Mouse (Mus musculus) limb, embryonic 11.5 days (tissue): ENCODE data around the gene Uts2r. TPM values are rescaled to one million over a fixed set of nuclear protein-coding genes. Genes with fewer than 3 reads are reported as not detected.
A peak's percentile ranks its signal among the peaks of the same experiment; 100 is the strongest.

Source experiments
- ATAC-seq: fragments of 200-750 bp; cut with Nextera tagmentation; 2 replicates; pipeline ENCODE4 v1.8.0; 2017; ENCODE audit warnings: low read depth; ENCODE audit not compliant: insufficient number of reproducible peaks, low FRiP score, low TSS enrichment
- DNase-seq: peaks from one replicate; pipeline ENCODE4 v3.0.0-alpha.2; 2015; ENCODE audit warnings: low spot score
- H3K27ac ChIP-seq: fragments of 300-500 bp; sonication (generic); replicated peaks from 2 replicates; pipeline ENCODE4 v1.5.1; 2014; ENCODE audit warnings: low read depth, mild to moderate bottlenecking, low read length
- H3K27me3 ChIP-seq: fragments of 300-500 bp; sonication (generic); 2 replicates; pipeline ENCODE4 v1.6.1; 2014; ENCODE audit warnings: mild to moderate bottlenecking, low read length, mixed read lengths; ENCODE audit not compliant: control insufficient read depth, insufficient read depth
- H3K36me3 ChIP-seq: fragments of 300-500 bp; sonication (generic); 2 replicates; pipeline ENCODE4 v1.6.1; 2014; ENCODE audit warnings: mild to moderate bottlenecking, low read length, moderate library complexity, mixed read lengths; ENCODE audit not compliant: control insufficient read depth, insufficient read depth
- H3K4me1 ChIP-seq: fragments of 300-500 bp; sonication (generic); 2 replicates; pipeline ENCODE4 v1.6.1; 2014; ENCODE audit warnings: low read length, mixed read lengths; ENCODE audit not compliant: control insufficient read depth, insufficient read depth
- H3K4me2 ChIP-seq: fragments of 300-500 bp; sonication (generic); 2 replicates; pipeline ENCODE4 v1.6.1; 2014; ENCODE audit warnings: low read depth, mild to moderate bottlenecking, moderate library complexity; ENCODE audit not compliant: severe bottlenecking
- H3K4me3 ChIP-seq: fragments of 300-500 bp; sonication (generic); 2 replicates; pipeline ENCODE4 v1.5.1; 2014; ENCODE audit warnings: low read depth, low read length
- H3K9ac ChIP-seq: fragments of 300-500 bp; sonication (generic); 2 replicates; pipeline ENCODE4 v1.6.1; 2014; ENCODE audit warnings: mild to moderate bottlenecking, low read length
- H3K9me3 ChIP-seq: fragments of 300-500 bp; sonication (generic); 2 replicates; pipeline ENCODE4 v1.6.1; 2016; ENCODE audit warnings: low read length; ENCODE audit not compliant: control insufficient read depth
- WGBS: fragments of 180-500 bp; shearing (Covaris S2); extraction: QIAGEN DNeasy Blood & Tissue Kit; methylation state at CpG from one replicate; pipeline ENCODE4 v1.1.7; 2014; 5-methylcytosine and 5-hydroxymethylcytosine counted together
- polyA plus RNA-seq: library from polyadenylated mRNA; unstranded; fragments of >200 nt; fragmentation: Nextera tagmentation; extraction: Ambion mirVana; gene quantifications from 2 replicates; pipeline ENCODE4 v1.2.1, GENCODE M21; 2014

The Uts2r gene
- polyA plus RNA-seq, 1 experiment from 2014 or later: not detected

DNA sequence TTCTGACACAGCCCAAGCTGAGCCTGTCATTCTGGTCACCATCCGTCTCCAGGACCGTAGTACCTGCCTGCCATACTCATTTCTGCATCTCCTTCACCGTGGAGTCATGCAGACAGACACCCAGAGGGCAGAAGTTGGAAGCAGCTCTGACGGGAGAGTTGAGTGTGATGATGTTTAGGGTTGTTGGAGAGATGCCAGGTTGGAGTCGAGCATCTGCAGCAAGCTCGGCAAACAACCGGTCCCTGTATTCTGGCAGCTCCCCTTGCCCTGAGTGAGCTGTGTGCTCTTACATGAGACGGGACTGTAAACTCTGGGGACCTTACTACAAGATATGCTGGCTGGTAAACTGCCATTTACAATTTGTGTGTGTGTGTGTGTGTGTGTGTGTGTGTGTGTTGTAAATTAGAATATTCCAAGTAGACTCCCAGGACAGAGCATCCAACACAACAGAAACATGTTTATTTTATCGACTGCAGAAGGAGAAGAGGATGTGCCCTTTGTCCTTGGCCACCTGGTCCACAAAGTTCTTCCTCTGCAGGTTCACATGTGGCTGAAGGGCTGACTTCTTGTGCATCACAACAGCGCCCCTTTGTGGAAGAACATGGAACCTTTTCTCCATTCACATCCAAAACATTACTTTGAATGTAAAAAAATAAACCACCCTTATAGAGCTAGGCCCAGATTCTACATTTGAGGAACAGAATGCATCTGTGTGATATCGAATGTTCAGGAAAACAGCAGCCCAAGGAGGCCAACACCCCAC is 41.5 kb downstream of the Uts2r start:
- 71% methylated on average over 11 of the region's 11 CpGs for WGBS
- H3K4me1 ChIP-seq: peaks cover 6% of the 10 kb centered on the region; the same call in 1 of the 2 replicates
- H3K27ac ChIP-seq: no peak overlapping the region
- H3K4me3 ChIP-seq: no peak overlapping the region
- no peaks in the 10 kb centered on the region for H3K36me3 ChIP-seq
- H3K9me3 ChIP-seq: no peaks in the 10 kb centered on the region
- H3K27me3 ChIP-seq: no peaks in the 10 kb centered on the region
- ATAC-seq (no peak), DNase-seq (peak; percentile 32)
- H3K9ac ChIP-seq: no peak overlapping the region
- no peak overlapping the region for H3K4me2 ChIP-seq

DNA sequence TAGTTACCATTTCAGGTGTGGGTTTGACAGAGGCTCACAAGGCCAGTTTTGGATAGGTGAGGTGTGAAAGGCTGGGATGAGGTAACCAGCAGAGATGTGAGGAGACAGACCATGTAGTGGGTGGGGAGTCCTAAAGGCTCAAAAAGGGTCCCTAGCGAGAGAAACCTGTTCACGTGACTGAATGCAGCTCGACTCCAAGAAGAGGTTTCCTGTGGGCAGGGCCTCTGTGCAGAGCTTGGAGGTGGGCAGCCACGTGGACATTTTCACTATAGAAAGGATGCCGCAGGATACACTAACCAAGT is 43.7 kb downstream of the Uts2r start:
- 2% methylated on average over 5 of the region's 5 CpGs for WGBS
- Histone ChIP-seq H3K9me3 (no peaks in the 10 kb centered on the region), H3K4me1 (peaks cover 6% of the 10 kb centered on the region; the same call in 1 of the 2 replicates), H3K27me3 (no peaks in the 10 kb centered on the region), H3K9ac (no peak overlapping the region), H3K27ac (no peak overlapping the region), H3K36me3 (no peaks in the 10 kb centered on the region), H3K4me2 (peak overlapping the region; percentile 48), H3K4me3 (peak overlapping the region; percentile 69)
- ATAC-seq: no peak
- DNase-seq: no peak

DNA sequence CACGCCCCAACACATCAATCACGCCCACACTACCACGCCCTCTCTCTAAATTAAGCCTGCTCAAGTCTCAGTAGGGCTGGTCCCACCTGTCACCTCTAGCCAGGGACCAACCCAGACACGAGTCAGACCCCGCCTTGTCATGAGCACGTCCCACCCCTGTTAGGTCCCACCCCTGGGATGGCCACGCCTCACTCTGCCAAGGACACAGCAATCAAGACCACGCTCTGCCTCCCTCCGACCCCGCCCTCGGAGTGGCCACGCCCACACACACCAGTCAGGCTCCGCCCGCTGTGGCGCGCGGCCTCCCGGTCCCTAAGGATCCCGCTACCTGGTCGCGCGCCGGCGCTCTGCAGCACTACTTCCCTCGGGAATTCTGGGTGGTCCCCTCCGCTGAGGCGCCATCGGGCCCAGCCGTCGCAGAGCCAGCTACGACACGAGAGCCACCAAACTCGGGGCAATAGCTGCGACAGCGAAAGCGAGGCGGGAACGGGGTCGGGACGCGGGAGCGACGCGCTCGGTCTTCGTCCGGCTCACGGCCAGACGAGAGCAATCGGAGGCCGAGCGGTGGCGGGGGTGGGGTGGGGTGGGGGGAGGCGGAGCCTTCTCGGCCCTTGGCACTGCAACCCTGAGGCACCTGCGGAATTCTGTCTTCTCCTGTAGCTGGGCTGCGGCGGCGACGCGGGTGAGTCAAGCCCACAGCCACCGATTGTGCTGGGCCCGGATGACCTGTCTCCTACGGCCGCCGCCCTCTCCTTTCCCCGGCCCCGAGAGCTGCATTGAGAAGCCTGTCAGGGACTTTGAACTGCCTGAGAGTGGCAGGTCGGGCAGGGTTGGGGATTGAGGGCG is 44.3 kb downstream of the Uts2r start, which contains the start of the genes Hexdc and Ogfod3:
TSS of gene Hexdc (plus strand) at position 273 of the 846 bp plus-strand sequence.
TSS of gene Ogfod3 (minus strand) at position 551 of the 846 bp plus-strand sequence.
- Histone ChIP-seq H3K9me3 (no peaks in the 10 kb centered on the region), H3K4me1 (peaks cover 6% of the 10 kb centered on the region; the same call in 1 of the 2 replicates), H3K4me3 (peak within 1 kb of the TSS; percentile 69), H3K27ac (no peak within 1 kb of the TSS), H3K27me3 (no peaks in the 10 kb centered on the region), H3K36me3 (no peaks in the 10 kb centered on the region), H3K9ac (peak within 1 kb of the TSS; percentile 72), H3K4me2 (peak within 1 kb of the TSS; percentile 76)
- DNase-seq (peak; percentile 99), ATAC-seq (peak; percentile 99)
- WGBS: under 1% methylated on average over 70 of the region's 70 CpGs

Other genes starting within 250 kb of the Uts2r start
- 5.0 and 5.1 TPM in 2 replicates for gene Ccdc57, start 227.4 kb upstream of the Uts2r start, polyA plus RNA-seq
- gene Slc16a3, start 211.8 kb upstream of the Uts2r start, polyA plus RNA-seq: 48.2 and 58.1 TPM in 2 replicates
- 67.1 and 84.5 TPM in 2 replicates for gene Csnk1d, start 168.9 kb upstream of the Uts2r start, polyA plus RNA-seq
- 0.47 TPM in 1 of 2 replicates, not detected in the other for gene Cd7, start 120.9 kb upstream of the Uts2r start, polyA plus RNA-seq
- gene Sectm1b, start 96.7 kb upstream of the Uts2r start, polyA plus RNA-seq: not detected in 2 replicates
- not detected in 2 replicates for gene Sectm1a, start 79.1 kb upstream of the Uts2r start, polyA plus RNA-seq
- not detected in 2 replicates for gene Tex19.2, start 41.6 kb upstream of the Uts2r start, polyA plus RNA-seq
- 0.21 TPM in 1 of 2 replicates, not detected in the other for gene Tex19.1, start 14.1 kb upstream of the Uts2r start, polyA plus RNA-seq
- gene Hexdc, start 44.2 kb downstream of the Uts2r start, polyA plus RNA-seq: 6.5 and 6.6 TPM in 2 replicates
- 13.4 and 15.3 TPM in 2 replicates for gene Ogfod3, start 44.4 kb downstream of the Uts2r start, polyA plus RNA-seq
- gene Cybc1, start 69.1 kb downstream of the Uts2r start, polyA plus RNA-seq: 35.0 and 36.7 TPM in 2 replicates
- 60.1 and 68.8 TPM in 2 replicates for gene Narf, start 77.0 kb downstream of the Uts2r start, polyA plus RNA-seq
- gene Foxk2, start 99.7 kb downstream of the Uts2r start, polyA plus RNA-seq: 13.6 and 16.1 TPM in 2 replicates
- 110 and 116 TPM in 2 replicates for gene Wdr45b, start 194.2 kb downstream of the Uts2r start, polyA plus RNA-seq
- gene Rab40b, start 228.0 kb downstream of the Uts2r start, polyA plus RNA-seq: 2.5 and 3.3 TPM in 2 replicates